Mouse (Mus musculus): ENCODE measurements around the gene Zfp882. TPM values are rescaled to one million over a fixed set of nuclear protein-coding genes. Genes with fewer than 3 reads are reported as not detected.
"Not testable (repeated sequence)": the region's sequence is repeated elsewhere in the genome, so short reads cannot be mapped to it uniquely, and the experiment has no call there.

Gene Zfp882
- polyA plus RNA-seq, 1 experiment = 0.96 TPM

- H3K4me1 ChIP-seq (ENCODE audit: control insufficient read depth, insufficient read depth, low read length) = peaks cover 6% of the 10 kb centered on the region
- peak overlapping the region; percentile 46 for H3K4me3 ChIP-seq (replicated peaks; ENCODE audit: extremely low read depth, low read depth, low read length)
- TF ChIP-seq CTCF (IDR thresholded peaks at IDR 0.05; ENCODE audit: insufficient read depth, low read length) (no peak), POLR2A (IDR thresholded peaks at IDR 0.05; ENCODE audit: borderline replicate concordance, extremely low read depth, low read depth, low read length) (no peak)
- 14% methylated on average over 14 of the region's 14 CpGs for WGBS
- peak; percentile 19 for DNase-seq
Observed at GRCm38 (mm10) chr8:71951436-71952161, 43.2 kb downstream of the Zfp882 start.

- Histone ChIP-seq H3K4me1 (ENCODE audit: control insufficient read depth, insufficient read depth, low read length) (peaks cover 6% of the 10 kb centered on the region), H3K4me3 (replicated peaks; ENCODE audit: extremely low read depth, low read depth, low read length) (no peak overlapping the region)
- DNase-seq = no peak
- no peak for TF ChIP-seq POLR2A (IDR thresholded peaks at IDR 0.05; ENCODE audit: borderline replicate concordance, extremely low read depth, low read depth, low read length)
- TF ChIP-seq CTCF (IDR thresholded peaks at IDR 0.05; ENCODE audit: insufficient read depth, low read length) = no peak
- 76% methylated on average over 1 of the region's 1 CpGs for WGBS
Observed at GRCm38 (mm10) chr8:71952489-71952888, 44.1 kb downstream of the Zfp882 start.

- 85% methylated on average over 16 of the region's 16 CpGs for WGBS
- not testable (repeated sequence) for H3K4me3 ChIP-seq (replicated peaks; ENCODE audit: extremely low read depth, low read depth, low read length); H3K4me1 ChIP-seq (ENCODE audit: control insufficient read depth, insufficient read depth, low read length); DNase-seq
Observed at GRCm38 (mm10) chr8:71952961-71953700, 44.7 kb downstream of the Zfp882 start.

- H3K4me3 ChIP-seq (replicated peaks; ENCODE audit: extremely low read depth, low read depth, low read length) = no peak overlapping the region
- no peak for TF ChIP-seq POLR2A (IDR thresholded peaks at IDR 0.05; ENCODE audit: borderline replicate concordance, extremely low read depth, low read depth, low read length)
- no peak for TF ChIP-seq CTCF (IDR thresholded peaks at IDR 0.05; ENCODE audit: insufficient read depth, low read length)
- WGBS = 97% methylated on average over 9 of the region's 9 CpGs
Observed at GRCm38 (mm10) chr8:71954666-71955065, 46.3 kb downstream of the Zfp882 start.

GRCm38 (mm10) chr8:71960483-71960882 is 52.1 kb downstream of the Zfp882 start:
- TF ChIP-seq CTCF (IDR thresholded peaks at IDR 0.05; ENCODE audit: insufficient read depth, low read length) (no peak), POLR2A (IDR thresholded peaks at IDR 0.05; ENCODE audit: borderline replicate concordance, extremely low read depth, low read depth, low read length) (no peak)
- Histone ChIP-seq H3K4me1 (ENCODE audit: control insufficient read depth, insufficient read depth, low read length) (no peaks in the 10 kb centered on the region), H3K4me3 (replicated peaks; ENCODE audit: extremely low read depth, low read depth, low read length) (no peak overlapping the region)
- no peak for DNase-seq

More at GRCm38 (mm10) chr8:71954666-71955065, 46.3 kb downstream of the Zfp882 start:
- peaks cover 6% of the 10 kb centered on the region for H3K4me1 ChIP-seq (ENCODE audit: control insufficient read depth, insufficient read depth, low read length)
- DNase-seq = no peak

- Histone ChIP-seq H3K4me1 (ENCODE audit: control insufficient read depth, insufficient read depth, low read length) (no peaks in the 10 kb centered on the region), H3K4me3 (replicated peaks; ENCODE audit: extremely low read depth, low read depth, low read length) (no peak overlapping the region)
- TF ChIP-seq CTCF (IDR thresholded peaks at IDR 0.05; ENCODE audit: insufficient read depth, low read length) = no peak
- DNase-seq = no peak
- 90% methylated on average over 5 of the region's 5 CpGs for WGBS
Observed at GRCm38 (mm10) chr8:71961796-71962195, 53.4 kb downstream of the Zfp882 start.

- 80% methylated on average over 3 of the region's 3 CpGs for WGBS
Observed at GRCm38 (mm10) chr8:71964051-71964450, 55.6 kb downstream of the Zfp882 start.

GRCm38 (mm10) chr8:71965166-71965565 is 56.8 kb downstream of the Zfp882 start:
- no peaks in the 10 kb centered on the region for H3K4me1 ChIP-seq (ENCODE audit: control insufficient read depth, insufficient read depth, low read length)
- H3K4me3 ChIP-seq (replicated peaks; ENCODE audit: extremely low read depth, low read depth, low read length) = no peak overlapping the region
- no peak for DNase-seq
- TF ChIP-seq CTCF (IDR thresholded peaks at IDR 0.05; ENCODE audit: insufficient read depth, low read length) = no peak
- TF ChIP-seq POLR2A (IDR thresholded peaks at IDR 0.05; ENCODE audit: borderline replicate concordance, extremely low read depth, low read depth, low read length) = no peak
- WGBS = 95% methylated on average over 2 of the region's 2 CpGs

More at GRCm38 (mm10) chr8:71964051-71964450, 55.6 kb downstream of the Zfp882 start:
- H3K4me1 ChIP-seq (ENCODE audit: control insufficient read depth, insufficient read depth, low read length) = no peaks in the 10 kb centered on the region
- TF ChIP-seq POLR2A (IDR thresholded peaks at IDR 0.05; ENCODE audit: borderline replicate concordance, extremely low read depth, low read depth, low read length) = no peak
- TF ChIP-seq CTCF (IDR thresholded peaks at IDR 0.05; ENCODE audit: insufficient read depth, low read length) = no peak
- no peak for DNase-seq
- no peak overlapping the region for H3K4me3 ChIP-seq (replicated peaks; ENCODE audit: extremely low read depth, low read depth, low read length)

Other genes with a start within 250 kb of the Zfp882 start
- 0.25 and 0.32 TPM in 2 replicates for gene Unc13a, start 236.9 kb upstream of the Zfp882 start, polyA plus RNA-seq (2012; rRNA removed)
- gene Jak3, start 232.3 kb upstream of the Zfp882 start, polyA plus RNA-seq (2012; rRNA removed) = 56.6 and 72.7 TPM in 2 replicates
- gene Insl3, start 219.4 kb upstream of the Zfp882 start, polyA plus RNA-seq (2012; rRNA removed) = 58.5 and 60.7 TPM in 2 replicates
- gene B3gnt3, start 206.8 kb upstream of the Zfp882 start, polyA plus RNA-seq (2012; rRNA removed) = 25.0 and 31.3 TPM in 2 replicates
- 20.0 and 23.3 TPM in 2 replicates for gene Fcho1, start 182.9 kb upstream of the Zfp882 start, polyA plus RNA-seq (2012; rRNA removed)
- gene Zfp709, start 26.6 kb upstream of the Zfp882 start, polyA plus RNA-seq (2012; rRNA removed) = 0.27 and 0.50 TPM in 2 replicates
- gene Zfp617, start within 50 bp of the Zfp882 start, polyA plus RNA-seq (2012; rRNA removed) = 1.7 and 2.7 TPM in 2 replicates
- gene Zfp961, start 42.4 kb downstream of the Zfp882 start, polyA plus RNA-seq (2012; rRNA removed) = 3.0 and 5.2 TPM in 2 replicates
- 18.2 and 26.4 TPM in 2 replicates for gene Cyp4f18, start 101.0 kb downstream of the Zfp882 start, polyA plus RNA-seq (2012; rRNA removed)
- not detected in 2 replicates for gene Olfr372, start 132.6 kb downstream of the Zfp882 start, polyA plus RNA-seq (2012; rRNA removed)
- gene Olfr373, start 174.6 kb downstream of the Zfp882 start, polyA plus RNA-seq (2012; rRNA removed) = not detected in 2 replicates
- not detected in 2 replicates for gene Olfr374, start 198.4 kb downstream of the Zfp882 start, polyA plus RNA-seq (2012; rRNA removed)
- 139 and 170 TPM in 2 replicates for gene Tpm4, start 226.4 kb downstream of the Zfp882 start, polyA plus RNA-seq (2012; rRNA removed)

All from lung, adult 2 months (tissue).